Mouse (Mus musculus) ES-Bruce4 (cell line): ENCODE data around the gene Paxx.

Experiments
- CTCF ChIP-seq: IDR thresholded peaks from one replicate; pipeline ENCODE4 v1.8.1; 2011; ENCODE audit warnings: low read depth, low read length
- EP300 ChIP-seq: IDR thresholded peaks from 2 replicates; pipeline ENCODE4 v1.6.1; 2011; ENCODE audit warnings: low read depth, low read length; ENCODE audit not compliant: insufficient read depth
- POLR2A ChIP-seq: IDR thresholded peaks from one replicate; pipeline ENCODE4 v1.8.1; 2011; ENCODE audit warnings: low read length; ENCODE audit not compliant: insufficient read depth

- TF ChIP-seq CTCF (no peak), POLR2A (no peak), EP300 (no peak)
Observed at GRCm38 (mm10) chr2:25458911-25459310, 2.0 kb downstream of the Paxx start.
